Mouse (Mus musculus): ENCODE data around the gene Acvr1. TPM values are rescaled to one million over a fixed set of nuclear protein-coding genes. Genes with fewer than 3 reads are reported as not detected.

Acvr1 gene
- 7.4 and 9.8 TPM in 2 replicates for polyA plus RNA-seq (2015; fragmentation: Nextera tagmentation; extraction: Ambion mirVana)

GRCm38 (mm10) chr2:58567066-58567810 lies at the start of gene Acvr1, which contains the start of gene Upp2:
TSS of gene Acvr1 (minus strand) at chr2:58567157.
TSS of gene Upp2 (plus strand) at chr2:58567298.
- Histone ChIP-seq H3K9ac (replicated peaks; ENCODE audit: low read depth, low read length) (peak within 1 kb of the TSS; percentile 97), H3K36me3 (ENCODE audit: control insufficient read depth, insufficient read depth) (no peaks in the 10 kb centered on the region), H3K4me1 (replicated peaks; ENCODE audit: control insufficient read depth, insufficient read depth, low read length) (peaks cover 40% of the 10 kb centered on the region), H3K27ac (ENCODE audit: low read length) (peak within 1 kb of the TSS; percentile 98), H3K4me2 (ENCODE audit: low read length) (peak within 1 kb of the TSS; percentile 53), H3K27me3 (replicated peaks; ENCODE audit: control insufficient read depth, insufficient read depth, low read length) (no peaks in the 10 kb centered on the region), H3K9me3 (ENCODE audit: control insufficient read depth, low read length) (no peaks in the 10 kb centered on the region), H3K4me3 (replicated peaks; ENCODE audit: low read length) (peak within 1 kb of the TSS; percentile 94)
- ATAC-seq: peak; percentile 95
- WGBS: 1% methylated on average over 33 of the region's 80 CpGs

GRCm38 (mm10) chr2:58615766-58616165 lies 48.8 kb upstream of the Acvr1 start:
- no peaks in the 10 kb centered on the region for H3K4me1 ChIP-seq (replicated peaks; ENCODE audit: control insufficient read depth, insufficient read depth, low read length)
- no peak overlapping the region for H3K4me2 ChIP-seq (ENCODE audit: low read length)
- H3K9ac ChIP-seq (replicated peaks; ENCODE audit: low read depth, low read length): no peak overlapping the region
- peak; percentile 53; the same call in 1 of the 2 replicates for ATAC-seq
- H3K4me3 ChIP-seq (replicated peaks; ENCODE audit: low read length): no peak overlapping the region
- H3K27ac ChIP-seq (ENCODE audit: low read length): peak overlapping the region; percentile 9; the same call in 1 of the 2 replicates
- WGBS: 72% methylated on average over 5 of the region's 5 CpGs
- H3K36me3 ChIP-seq (ENCODE audit: control insufficient read depth, insufficient read depth): no peaks in the 10 kb centered on the region
- H3K9me3 ChIP-seq (ENCODE audit: control insufficient read depth, low read length): no peaks in the 10 kb centered on the region
- H3K27me3 ChIP-seq (replicated peaks; ENCODE audit: control insufficient read depth, insufficient read depth, low read length): no peaks in the 10 kb centered on the region

DNA sequence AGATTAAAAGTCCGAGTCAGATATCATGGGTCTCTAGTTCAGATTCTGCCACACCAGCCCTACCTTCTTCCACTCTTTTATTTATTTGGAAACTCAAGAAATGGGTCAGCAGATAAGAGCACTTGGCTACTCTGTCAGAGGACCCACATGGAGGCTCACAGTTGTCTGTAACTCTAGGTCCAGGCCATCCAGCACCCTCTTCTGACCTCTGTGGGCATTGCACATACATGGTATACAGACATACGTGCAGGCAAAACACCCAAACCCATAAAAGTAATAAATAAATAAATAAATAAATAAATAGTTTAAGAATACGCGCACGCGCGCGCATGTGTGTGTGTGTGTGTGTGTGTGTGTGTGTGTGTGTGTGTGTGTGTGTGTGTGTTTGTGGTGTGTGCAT lies 47.9 kb upstream of the Acvr1 start:
- Histone ChIP-seq H3K4me3 (replicated peaks; ENCODE audit: low read length) (no peak overlapping the region), H3K4me2 (ENCODE audit: low read length) (no peak overlapping the region), H3K9me3 (ENCODE audit: control insufficient read depth, low read length) (no peaks in the 10 kb centered on the region), H3K4me1 (replicated peaks; ENCODE audit: control insufficient read depth, insufficient read depth, low read length) (no peaks in the 10 kb centered on the region), H3K27me3 (replicated peaks; ENCODE audit: control insufficient read depth, insufficient read depth, low read length) (no peaks in the 10 kb centered on the region), H3K36me3 (ENCODE audit: control insufficient read depth, insufficient read depth) (no peaks in the 10 kb centered on the region), H3K9ac (replicated peaks; ENCODE audit: low read depth, low read length) (no peak overlapping the region), H3K27ac (ENCODE audit: low read length) (no peak overlapping the region)
- 97% methylated on average over 8 of the region's 8 CpGs for WGBS
- ATAC-seq: no peak

DNA sequence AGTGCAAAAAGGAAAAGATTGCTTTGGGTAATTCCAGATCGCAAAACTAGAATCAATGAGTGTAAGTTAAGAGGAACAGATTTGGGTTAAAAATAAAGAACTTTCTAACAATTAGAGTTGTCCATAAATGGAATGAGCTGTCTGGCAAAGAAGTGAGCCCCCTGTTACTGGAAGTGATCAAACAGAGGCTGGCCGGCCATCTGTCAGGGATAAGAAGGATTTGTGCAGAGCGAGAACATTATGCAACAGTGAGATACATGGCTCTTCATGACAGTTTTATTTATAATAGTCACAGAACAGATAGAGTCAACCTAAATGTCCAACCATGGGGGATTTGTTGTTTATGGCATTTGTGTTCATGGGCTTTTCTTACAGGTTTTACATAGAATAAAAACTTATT lies 46.8 kb upstream of the Acvr1 start:
- 75% methylated on average over 3 of the region's 3 CpGs for WGBS
- no peak overlapping the region for H3K4me2 ChIP-seq (ENCODE audit: low read length)

DNA sequence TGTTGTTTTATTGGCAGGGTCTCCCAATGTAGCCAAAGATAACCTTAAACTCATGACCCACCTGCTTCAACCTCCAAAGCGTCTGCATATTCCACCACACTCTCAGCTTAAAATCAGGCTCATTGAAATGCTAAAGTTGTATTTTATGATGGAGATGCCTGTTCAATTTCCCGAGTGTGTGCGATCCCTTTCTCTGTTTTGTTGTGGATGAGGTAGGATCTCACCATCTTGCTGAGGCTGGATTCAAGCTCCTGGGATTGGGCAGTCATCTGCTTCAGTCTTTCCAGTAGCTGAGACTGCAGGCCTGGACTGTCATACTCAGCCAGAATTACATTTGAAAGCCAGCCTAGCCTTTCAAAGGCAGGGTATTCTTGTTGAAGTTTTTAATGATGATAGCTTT lies 37.8 kb upstream of the Acvr1 start:
- Histone ChIP-seq H3K27ac (ENCODE audit: low read length) (no peak overlapping the region), H3K4me1 (replicated peaks; ENCODE audit: control insufficient read depth, insufficient read depth, low read length) (peaks cover 11% of the 10 kb centered on the region), H3K9ac (replicated peaks; ENCODE audit: low read depth, low read length) (no peak overlapping the region), H3K9me3 (ENCODE audit: control insufficient read depth, low read length) (no peaks in the 10 kb centered on the region), H3K4me3 (replicated peaks; ENCODE audit: low read length) (no peak overlapping the region), H3K36me3 (ENCODE audit: control insufficient read depth, insufficient read depth) (no peaks in the 10 kb centered on the region), H3K4me2 (ENCODE audit: low read length) (no peak overlapping the region), H3K27me3 (replicated peaks; ENCODE audit: control insufficient read depth, insufficient read depth, low read length) (no peaks in the 10 kb centered on the region)
- ATAC-seq: no peak
- WGBS: 93% methylated on average over 3 of the region's 3 CpGs

More for the DNA sequence above, 46.8 kb upstream of the Acvr1 start:
- H3K9ac ChIP-seq (replicated peaks; ENCODE audit: low read depth, low read length): no peak overlapping the region
- H3K4me3 ChIP-seq (replicated peaks; ENCODE audit: low read length): no peak overlapping the region
- no peak for ATAC-seq
- H3K36me3 ChIP-seq (ENCODE audit: control insufficient read depth, insufficient read depth): no peaks in the 10 kb centered on the region
- no peak overlapping the region for H3K27ac ChIP-seq (ENCODE audit: low read length)
- no peaks in the 10 kb centered on the region for H3K4me1 ChIP-seq (replicated peaks; ENCODE audit: control insufficient read depth, insufficient read depth, low read length)
- H3K9me3 ChIP-seq (ENCODE audit: control insufficient read depth, low read length): no peaks in the 10 kb centered on the region
- H3K27me3 ChIP-seq (replicated peaks; ENCODE audit: control insufficient read depth, insufficient read depth, low read length): no peaks in the 10 kb centered on the region

DNA sequence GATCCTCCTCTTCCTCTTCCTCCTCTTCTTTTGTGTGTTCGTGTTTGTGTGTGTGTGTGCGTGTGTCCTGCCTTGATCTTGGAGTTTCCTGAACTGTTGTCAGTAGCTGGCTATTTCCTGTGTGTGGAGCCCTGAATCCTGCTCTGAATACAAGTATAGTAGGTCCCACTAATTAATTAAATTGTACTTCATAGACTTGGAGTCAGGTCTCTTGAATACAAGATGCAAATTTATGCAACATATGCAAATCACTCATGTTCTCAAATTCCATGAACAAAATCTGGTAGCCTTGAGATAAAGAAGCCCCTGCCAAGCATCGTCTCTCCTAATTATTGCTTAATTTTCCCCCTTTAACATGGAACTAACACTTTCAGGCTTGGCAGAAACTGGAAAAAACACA lies 36.4 kb upstream of the Acvr1 start:
- no peak overlapping the region for H3K9ac ChIP-seq (replicated peaks; ENCODE audit: low read depth, low read length)
- no peak overlapping the region for H3K4me3 ChIP-seq (replicated peaks; ENCODE audit: low read length)
- peaks cover 11% of the 10 kb centered on the region for H3K4me1 ChIP-seq (replicated peaks; ENCODE audit: control insufficient read depth, insufficient read depth, low read length)
- peak; percentile 89 for ATAC-seq
- no peaks in the 10 kb centered on the region for H3K27me3 ChIP-seq (replicated peaks; ENCODE audit: control insufficient read depth, insufficient read depth, low read length)
- no peak overlapping the region for H3K4me2 ChIP-seq (ENCODE audit: low read length)
- H3K27ac ChIP-seq (ENCODE audit: low read length): peak overlapping the region; percentile 73
- WGBS: 29% methylated on average over 3 of the region's 3 CpGs
- H3K36me3 ChIP-seq (ENCODE audit: control insufficient read depth, insufficient read depth): no peaks in the 10 kb centered on the region
- H3K9me3 ChIP-seq (ENCODE audit: control insufficient read depth, low read length): no peaks in the 10 kb centered on the region

- Histone ChIP-seq H3K9ac (replicated peaks; ENCODE audit: low read depth, low read length) (no peak overlapping the region), H3K4me3 (replicated peaks; ENCODE audit: low read length) (no peak overlapping the region), H3K4me1 (replicated peaks; ENCODE audit: control insufficient read depth, insufficient read depth, low read length) (peaks cover 18% of the 10 kb centered on the region), H3K27me3 (replicated peaks; ENCODE audit: control insufficient read depth, insufficient read depth, low read length) (no peaks in the 10 kb centered on the region), H3K4me2 (ENCODE audit: low read length) (no peak overlapping the region), H3K27ac (ENCODE audit: low read length) (no peak overlapping the region), H3K36me3 (ENCODE audit: control insufficient read depth, insufficient read depth) (no peaks in the 10 kb centered on the region), H3K9me3 (ENCODE audit: control insufficient read depth, low read length) (no peaks in the 10 kb centered on the region)
- WGBS: 87% methylated on average over 4 of the region's 4 CpGs
- ATAC-seq: no peak
These were observed 34.4 kb upstream of the Acvr1 start for GRCm38 (mm10) chr2:58601382-58601781.

GRCm38 (mm10) chr2:58599639-58600038 lies 32.7 kb upstream of the Acvr1 start:
- Histone ChIP-seq H3K4me2 (ENCODE audit: low read length) (no peak overlapping the region), H3K27me3 (replicated peaks; ENCODE audit: control insufficient read depth, insufficient read depth, low read length) (no peaks in the 10 kb centered on the region), H3K27ac (ENCODE audit: low read length) (no peak overlapping the region), H3K9ac (replicated peaks; ENCODE audit: low read depth, low read length) (no peak overlapping the region), H3K4me3 (replicated peaks; ENCODE audit: low read length) (no peak overlapping the region), H3K4me1 (replicated peaks; ENCODE audit: control insufficient read depth, insufficient read depth, low read length) (peaks cover 23% of the 10 kb centered on the region), H3K9me3 (ENCODE audit: control insufficient read depth, low read length) (no peaks in the 10 kb centered on the region), H3K36me3 (ENCODE audit: control insufficient read depth, insufficient read depth) (no peaks in the 10 kb centered on the region)
- ATAC-seq: no peak
- 98% methylated on average over 6 of the region's 6 CpGs for WGBS

GRCm38 (mm10) chr2:58597556-58597955 lies 30.6 kb upstream of the Acvr1 start:
- Histone ChIP-seq H3K36me3 (ENCODE audit: control insufficient read depth, insufficient read depth) (no peaks in the 10 kb centered on the region), H3K27ac (ENCODE audit: low read length) (no peak overlapping the region), H3K4me3 (replicated peaks; ENCODE audit: low read length) (no peak overlapping the region), H3K4me2 (ENCODE audit: low read length) (no peak overlapping the region), H3K4me1 (replicated peaks; ENCODE audit: control insufficient read depth, insufficient read depth, low read length) (peaks cover 12% of the 10 kb centered on the region; the same call in 1 of the 2 replicates), H3K9me3 (ENCODE audit: control insufficient read depth, low read length) (no peaks in the 10 kb centered on the region), H3K27me3 (replicated peaks; ENCODE audit: control insufficient read depth, insufficient read depth, low read length) (no peaks in the 10 kb centered on the region), H3K9ac (replicated peaks; ENCODE audit: low read depth, low read length) (no peak overlapping the region)
- WGBS: 94% methylated on average over 3 of the region's 3 CpGs
- ATAC-seq: peak; percentile 13; the same call in 1 of the 2 replicates

Measured in forebrain, embryonic 16.5 days (tissue).